Mouse (Mus musculus) cerebellum, adult 2 months (tissue): ENCODE data around the gene Tubb2b.
"Not testable (repeated sequence)": the region's sequence is repeated elsewhere in the genome, so short reads cannot be mapped to it uniquely, and the experiment has no call there.

ENCODE experiments used
- CTCF ChIP-seq: fragments of 200-500 bp; IDR thresholded peaks from 2 replicates; pipeline ENCODE4 v1.5.1; 2011; ENCODE audit warnings: low read depth, mild to moderate bottlenecking, control low read depth, low read length, moderate library complexity, borderline replicate concordance; ENCODE audit not compliant: insufficient read depth
- POLR2A ChIP-seq: fragments of 200-500 bp; IDR thresholded peaks from 2 replicates; pipeline ENCODE4 v1.6.1; 2011; ENCODE audit warnings: low read length, control low read depth, borderline replicate concordance; ENCODE audit not compliant: insufficient read depth

- not testable (repeated sequence) for TF ChIP-seq CTCF, POLR2A
Measured at GRCm38 (mm10) chr13:34088201-34088649, 42.0 kb downstream of the Tubb2b start.
